Mouse (Mus musculus): ENCODE data around the gene Hint1.
"Not testable (repeated sequence)": the region's sequence is repeated elsewhere in the genome, so short reads cannot be mapped to it uniquely, and the experiment has no call there.

Hint1 gene

GRCm38 (mm10) chr11:54894589-54894988 is 28.4 kb downstream of the Hint1 start:
- in situ Hi-C loops (cut with MboI, MseI): no loop called here

- in situ Hi-C loops (cut with MboI, MseI): not testable (repeated sequence)
Measured at GRCm38 (mm10) chr11:54896646-54897045, 30.5 kb downstream of the Hint1 start.

GRCm38 (mm10) chr11:54897470-54897869 is 31.3 kb downstream of the Hint1 start:
- in situ Hi-C loops (cut with MboI, MseI): no loop called here

GRCm38 (mm10) chr11:54899657-54900056 is 33.5 kb downstream of the Hint1 start:
- in situ Hi-C loops (cut with MboI, MseI): no loop called here

- in situ Hi-C loops (cut with MboI, MseI): no loop called here
Measured at GRCm38 (mm10) chr11:54902333-54903323, 36.4 kb downstream of the Hint1 start, which contains the start of gene Gpx3. Gene Gpx3 (plus strand): TSS chr11:54902453.

- in situ Hi-C loops (cut with MboI, MseI): no loop called here
Measured at GRCm38 (mm10) chr11:54903339-54903738, 37.2 kb downstream of the Hint1 start.

- in situ Hi-C loops (cut with MboI, MseI): no loop called here
Measured at GRCm38 (mm10) chr11:54903940-54904706, 37.9 kb downstream of the Hint1 start.

- in situ Hi-C loops (cut with MboI, MseI): no loop called here
Measured at GRCm38 (mm10) chr11:54905086-54905485, 38.9 kb downstream of the Hint1 start.

GRCm38 (mm10) chr11:54905931-54906330 is 39.7 kb downstream of the Hint1 start:
- in situ Hi-C loops (cut with MboI, MseI): no loop called here

- in situ Hi-C loops (cut with MboI, MseI): no loop called here
Measured at GRCm38 (mm10) chr11:54906466-54906865, 40.3 kb downstream of the Hint1 start.

GRCm38 (mm10) chr11:54907259-54907658 is 41.1 kb downstream of the Hint1 start:
- in situ Hi-C loops (cut with MboI, MseI): no loop called here

GRCm38 (mm10) chr11:54909273-54909672 is 43.1 kb downstream of the Hint1 start:
- in situ Hi-C loops (cut with MboI, MseI): no loop called here

GRCm38 (mm10) chr11:54910081-54910665 is 44.0 kb downstream of the Hint1 start:
- in situ Hi-C loops (cut with MboI, MseI): no loop called here

- in situ Hi-C loops (cut with MboI, MseI): no loop called here
Measured at GRCm38 (mm10) chr11:54911201-54911600, 45.0 kb downstream of the Hint1 start.

- in situ Hi-C loops (cut with MboI, MseI): no loop called here
Measured at GRCm38 (mm10) chr11:54911671-54912502, 45.7 kb downstream of the Hint1 start.

GRCm38 (mm10) chr11:54912503-54913316 is 46.5 kb downstream of the Hint1 start:
- in situ Hi-C loops (cut with MboI, MseI): no loop called here

GRCm38 (mm10) chr11:54913841-54914240 is 47.7 kb downstream of the Hint1 start:
- in situ Hi-C loops (cut with MboI, MseI): no loop called here

GRCm38 (mm10) chr11:54917461-54917860 is 51.3 kb downstream of the Hint1 start:
- in situ Hi-C loops (cut with MboI, MseI): no loop called here

GRCm38 (mm10) chr11:54918273-54918672 is 52.1 kb downstream of the Hint1 start:
- in situ Hi-C loops (cut with MboI, MseI): no loop called here
